Mouse (Mus musculus) spleen, adult 2 months (tissue): ENCODE data around the gene Pigl. TPM values are rescaled to one million over a fixed set of nuclear protein-coding genes. Genes with fewer than 3 reads are reported as not detected.

Experiments
- DNase-seq, 2 experiments: peaks; one replicate each; pipeline versions ENCODE4 v3.0.0 to v3.0.0-alpha.2; 2012 to 2021; ENCODE audit warnings: low spot score in 2 of 2, low read depth in 1 of 2
- H3K27ac ChIP-seq: fragments of 200-500 bp; 2 replicates; pipeline ENCODE4 v1.5.1; 2012; ENCODE audit warnings: low read length, inconsistent platforms; ENCODE audit not compliant: insufficient read depth
- H3K27me3 ChIP-seq: fragments of 200-500 bp; 2 replicates; pipeline ENCODE4 v1.6.1; 2012; ENCODE audit warnings: mild to moderate bottlenecking, moderate library complexity, low read length, inconsistent platforms; ENCODE audit not compliant: control insufficient read depth, insufficient read depth
- H3K36me3 ChIP-seq: fragments of 200-500 bp; 2 replicates; pipeline ENCODE4 v1.6.1; 2012; ENCODE audit warnings: mild to moderate bottlenecking, low read length, inconsistent platforms; ENCODE audit not compliant: control insufficient read depth, insufficient read depth
- H3K4me1 ChIP-seq: fragments of 200-500 bp; 2 replicates; pipeline ENCODE4 v1.6.1; 2011; ENCODE audit warnings: inconsistent platforms; ENCODE audit not compliant: control insufficient read depth, insufficient read depth, insufficient read length
- H3K4me3 ChIP-seq: fragments of 200-500 bp; 2 replicates; pipeline ENCODE4 v1.5.1; 2011; ENCODE audit warnings: mild to moderate bottlenecking, inconsistent platforms; ENCODE audit not compliant: insufficient read depth, insufficient read length; ENCODE audit errors: extremely low read depth
- CTCF ChIP-seq: fragments of 200-500 bp; IDR thresholded peaks from 2 replicates; pipeline ENCODE4 v1.5.1; 2011; ENCODE audit warnings: mild to moderate bottlenecking, inconsistent platforms; ENCODE audit not compliant: insufficient read depth, insufficient read length, insufficient replicate concordance; ENCODE audit errors: extremely low read depth
- POLR2A ChIP-seq: fragments of 200-500 bp; IDR thresholded peaks from 2 replicates; pipeline ENCODE4 v1.6.1; 2011; ENCODE audit warnings: low read depth, low read length, inconsistent platforms
- WGBS: fragments of 180-500 bp; shearing (Covaris S2); methylation state at CpG from one replicate; pipeline ENCODE4 v1.1.7; 2018; 5-methylcytosine and 5-hydroxymethylcytosine counted together
- polyA plus RNA-seq: library from polyadenylated mRNA; depleted of rRNA; stranded (reverse); fragments of >200 nt; gene quantifications from 2 replicates; pipeline ENCODE4 v1.2.3, GENCODE M21; 2012

Pigl gene
- polyA plus RNA-seq, 1 experiment, result 4.5 TPM

GRCm38 (mm10) chr11:62549782-62550181 lies 91.5 kb downstream of the Pigl start:
- Histone ChIP-seq H3K36me3 (peaks cover 11% of the 10 kb centered on the region), H3K27me3 (no peaks in the 10 kb centered on the region), H3K27ac (no peak overlapping the region), H3K4me3 (no peak overlapping the region), H3K4me1 (no peaks in the 10 kb centered on the region)
- DNase-seq, result peak in 1 of 2 experiments; percentile 14
- WGBS, result 5% methylated on average over 5 of the region's 5 CpGs
- TF ChIP-seq POLR2A (no peak), CTCF (no peak)

GRCm38 (mm10) chr11:62550227-62550685 lies 92.0 kb downstream of the Pigl start:
- peaks cover 11% of the 10 kb centered on the region for H3K36me3 ChIP-seq
- peak overlapping the region; percentile 83 for H3K4me3 ChIP-seq
- H3K27me3 ChIP-seq, result no peaks in the 10 kb centered on the region
- H3K27ac ChIP-seq, result peak overlapping the region; percentile 98
- 0% methylated on average over 11 of the region's 11 CpGs for WGBS
- no peaks in the 10 kb centered on the region for H3K4me1 ChIP-seq
- TF ChIP-seq CTCF (no peak), POLR2A (no peak)
- peak; percentile 42 to 57 for DNase-seq

GRCm38 (mm10) chr11:62550727-62551225 lies 92.5 kb downstream of the Pigl start, which contains the start of gene Ubb:
Ubb (plus strand) TSS chr11:62551171.
- DNase-seq, result peak; percentile 98 to 99

GRCm38 (mm10) chr11:62551226-62552119 lies 93.2 kb downstream of the Pigl start:
- DNase-seq, result peak in 1 of 2 experiments; percentile 80
- WGBS, result under 1% methylated on average over 58 of the region's 58 CpGs
- Histone ChIP-seq H3K27ac (peak overlapping the region; percentile 91), H3K36me3 (peaks cover 12% of the 10 kb centered on the region), H3K4me3 (peak overlapping the region; percentile 61), H3K4me1 (no peaks in the 10 kb centered on the region), H3K27me3 (no peaks in the 10 kb centered on the region)
- no peak for TF ChIP-seq CTCF
- peak; percentile 99 for TF ChIP-seq POLR2A

More at GRCm38 (mm10) chr11:62550727-62551225, 92.5 kb downstream of the Pigl start, which contains the start of gene Ubb:
- no peaks in the 10 kb centered on the region for H3K27me3 ChIP-seq
- peaks cover 12% of the 10 kb centered on the region for H3K36me3 ChIP-seq
- H3K4me1 ChIP-seq, result no peaks in the 10 kb centered on the region
- H3K4me3 ChIP-seq, result peak within 1 kb of the TSS; percentile 83
- TF ChIP-seq CTCF, result no peak
- peak; percentile 93 for TF ChIP-seq POLR2A
- peak within 1 kb of the TSS; percentile 98 for H3K27ac ChIP-seq
- WGBS, result under 1% methylated on average over 40 of the region's 40 CpGs

GRCm38 (mm10) chr11:62553186-62553585 lies 94.9 kb downstream of the Pigl start:
- WGBS, result 4% methylated on average over 1 of the region's 1 CpGs
- H3K27me3 ChIP-seq, result no peaks in the 10 kb centered on the region
- H3K4me1 ChIP-seq, result no peaks in the 10 kb centered on the region
- DNase-seq, result no peak
- peaks cover 12% of the 10 kb centered on the region for H3K36me3 ChIP-seq
- H3K4me3 ChIP-seq, result peak overlapping the region; percentile 19
- H3K27ac ChIP-seq, result no peak overlapping the region
- TF ChIP-seq POLR2A, result no peak
- no peak for TF ChIP-seq CTCF

GRCm38 (mm10) chr11:62553633-62554032 lies 95.4 kb downstream of the Pigl start:
- no peak for DNase-seq
- Histone ChIP-seq H3K4me1 (no peaks in the 10 kb centered on the region), H3K27ac (no peak overlapping the region), H3K4me3 (peak overlapping the region; percentile 30), H3K27me3 (no peaks in the 10 kb centered on the region), H3K36me3 (peaks cover 12% of the 10 kb centered on the region)
- TF ChIP-seq CTCF (no peak), POLR2A (no peak)
- 56% methylated on average over 5 of the region's 5 CpGs for WGBS
